Mouse (Mus musculus) olfactory bulb, adult 2 months (tissue): ENCODE data around the gene Rcbtb2.

Experiments
- CTCF ChIP-seq: fragments of 200-500 bp; IDR thresholded peaks from 2 replicates; pipeline ENCODE4 v1.5.1; 2012; ENCODE audit warnings: low read depth, mild to moderate bottlenecking, low read length, moderate library complexity; ENCODE audit not compliant: insufficient read depth
- POLR2A ChIP-seq: fragments of 200-500 bp; IDR thresholded peaks from 2 replicates; pipeline ENCODE4 v1.6.1; 2012; ENCODE audit warnings: mild to moderate bottlenecking, low read depth, low read length, moderate library complexity; ENCODE audit not compliant: insufficient read depth

DNA sequence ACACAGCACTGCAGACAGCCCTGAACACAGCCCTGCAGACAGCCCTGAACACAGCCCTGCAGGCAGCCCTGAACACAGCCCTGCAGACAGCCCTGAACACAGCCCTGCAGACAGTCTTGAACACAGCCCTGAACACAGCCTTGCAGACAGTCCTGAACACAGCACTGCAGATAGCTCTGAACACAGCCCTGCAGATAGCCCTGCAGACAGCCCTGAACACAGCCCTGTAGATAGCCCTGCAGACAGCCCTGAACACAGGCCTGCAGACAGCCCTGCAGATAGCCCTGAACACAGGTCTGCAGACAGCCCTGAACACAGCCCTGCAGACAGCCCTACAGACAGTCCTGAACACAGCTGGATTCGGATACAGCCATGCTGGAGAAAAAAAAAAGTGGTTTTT, 52.2 kb downstream of the Rcbtb2 start:
- no peak for TF ChIP-seq CTCF
- TF ChIP-seq POLR2A, result no peak
